Comparison of ENCODE assay signal across 8 mouse cellular contexts in genomic region chr2:69897618-69898575, GRCm38 (mm10). TPM values are rescaled to one million over a fixed set of nuclear protein-coding genes. Genes with fewer than 3 reads are reported as not detected.
DNase-seq lines count a peak whose midpoint lies in the region; ATAC-seq and TF ChIP-seq lines count a peak whose summit lies in the region.

No protein-coding gene starts in this region.

- TF ChIP-seq CTCF in cortical plate, adult 2 months (IDR thresholded peaks at IDR 0.05; ENCODE audit: extremely low read depth, insufficient read depth, low read length): no peak

- intact Hi-C loops in gastrocnemius, postnatal 14 days (cut with DNase I; ENCODE audit: low total_unique reads): no loop called here
- intact Hi-C loops in left cerebral cortex, postnatal 10 days (cut with DNase I): no loop called here

- H3K27ac ChIP-seq in cortical plate, adult 2 months (ENCODE audit: insufficient read depth, low read length): peak overlapping the region; percentile 94

- H3K9me3 ChIP-seq in megakaryocyte, embryonic 14.5 days: no peaks in the 10 kb centered on the region

- peak; percentile 46 to 50 for DNase-seq in adrenal gland, adult 18-20 months (ENCODE audit: low spot score in 2 of 2)
- DNase-seq in gastrocnemius, postnatal 14 days: peak; percentile 51
- DNase-seq in left cerebral cortex, postnatal 10 days (ENCODE audit: extremely low spot score in 1 of 2, low spot score in 2 of 2): peak; percentile 23 to 68
- DNase-seq in right cerebral cortex, postnatal 10 days (ENCODE audit: low spot score in 2 of 2): peak; percentile 60 to 68
- peak; percentile 53 for DNase-seq in urinary bladder, postnatal 25 days (ENCODE audit: low spot score)

- peaks cover 16% of the 10 kb centered on the region for H3K36me3 ChIP-seq in megakaryocyte, embryonic 14.5 days (replicated peaks; ENCODE audit: low read length)

- H3K4me1 ChIP-seq in cortical plate, adult 2 months (ENCODE audit: control insufficient read depth, insufficient read depth, low read length): no peaks in the 10 kb centered on the region; the same call in 1 of the 2 replicates
- peaks cover 43% of the 10 kb centered on the region for H3K4me1 ChIP-seq in megakaryocyte, embryonic 14.5 days

- peak; percentile 60 for ATAC-seq in inflammation-experienced regulatory T-cells, adult 6 months

- peak; percentile 28; the same call in 1 of the 2 replicates for TF ChIP-seq POLR2A in cortical plate, adult 2 months (IDR thresholded peaks at IDR 0.05; ENCODE audit: extremely low read depth, insufficient read depth, low read length)

- no peaks in the 10 kb centered on the region for H3K27me3 ChIP-seq in megakaryocyte, embryonic 14.5 days (replicated peaks)

- peak overlapping the region; percentile 97 for H3K4me3 ChIP-seq in cortical plate, adult 2 months (ENCODE audit: insufficient read depth, low read length)
- peak overlapping the region; percentile 100 for H3K4me3 ChIP-seq in megakaryocyte, embryonic 14.5 days (replicated peaks)

RNA-seq across cellular contexts. Expression of gene Ubr3, which starts 0.9 kb away (rescaled TPM):
- 10 to 100 TPM; 66.6 to 85.9 TPM for total RNA-seq in adrenal gland, adult 18-20 months (2021)
- 75.8 and 77.6 TPM in 2 replicates for polyA plus RNA-seq in cortical plate, adult 2 months (2012; rRNA removed)
- total RNA-seq in gastrocnemius, postnatal 14 days (2021): 100 to 1,000 TPM; 108 to 118 TPM
- polyA plus RNA-seq in inflammation-experienced regulatory T-cells, adult 6 months (2017; shearing (Covaris generic)): 10 to 100 TPM; 13.4 to 19.8 (median 13.7) TPM
- 100 to 1,000 TPM; 132 to 142 TPM for total RNA-seq in left cerebral cortex, postnatal 10 days (2021)
- 2.5 and 3.8 TPM in 2 replicates for polyA plus RNA-seq in megakaryocyte, embryonic 14.5 days (2012; ENCODE audit: insufficient read depth, low replicate concordance)

RNA-seq across cellular contexts. Expression of gene Mettl5, which starts 12.5 kb away (rescaled TPM):
- 10 to 100 TPM; 15.7 to 17.3 TPM for total RNA-seq in adrenal gland, adult 18-20 months (2021)
- 12.7 and 13.6 TPM in 2 replicates for polyA plus RNA-seq in cortical plate, adult 2 months (2012; rRNA removed)
- 10 to 100 TPM; 18.0 to 19.2 TPM for total RNA-seq in gastrocnemius, postnatal 14 days (2021)
- polyA plus RNA-seq in inflammation-experienced regulatory T-cells, adult 6 months (2017; shearing (Covaris generic)): 10 to 100 TPM; 63.9 to 71.4 (median 69.6) TPM
- 10 to 100 TPM; 12.3 to 14.8 TPM for total RNA-seq in left cerebral cortex, postnatal 10 days (2021)
- polyA plus RNA-seq in megakaryocyte, embryonic 14.5 days (2012; ENCODE audit: insufficient read depth, low replicate concordance): 62.5 and 68.5 TPM in 2 replicates

RNA-seq across cellular contexts. Expression of gene Ssb, which starts 36.5 kb away (rescaled TPM):
- 100 to 1,000 TPM; 137 to 172 TPM for total RNA-seq in adrenal gland, adult 18-20 months (2021)
- 80.3 and 88.7 TPM in 2 replicates for polyA plus RNA-seq in cortical plate, adult 2 months (2012; rRNA removed)
- 10 to 100 TPM; 67.5 to 78.6 TPM for total RNA-seq in gastrocnemius, postnatal 14 days (2021)
- polyA plus RNA-seq in inflammation-experienced regulatory T-cells, adult 6 months (2017; shearing (Covaris generic)): 100 to 1,000 TPM; 304 to 401 (median 325) TPM
- total RNA-seq in left cerebral cortex, postnatal 10 days (2021): 100 to 1,000 TPM; 138 to 143 TPM
- polyA plus RNA-seq in megakaryocyte, embryonic 14.5 days (2012; ENCODE audit: insufficient read depth, low replicate concordance): 26.3 TPM in 1 of 2 replicates, not detected in the other

Comparison
In these comparisons a context has a peak if more than half of its experiments do, and no peak if none do; other contexts are left out.
1. Peak in every context shown above with its lines: DNase-seq, ATAC-seq, H3K4me3 ChIP-seq and H3K27ac ChIP-seq.